Mouse (Mus musculus) NIH3T3 (cell line): ENCODE results near the gene Pde1b.
A peak's percentile ranks its signal among the peaks of the same experiment; 100 is the strongest.

Experiments
- DNase-seq: peaks from one replicate; pipeline ENCODE4 v3.0.0-alpha.2; 2012; ENCODE audit warnings: low read depth

The Pde1b gene

DNA sequence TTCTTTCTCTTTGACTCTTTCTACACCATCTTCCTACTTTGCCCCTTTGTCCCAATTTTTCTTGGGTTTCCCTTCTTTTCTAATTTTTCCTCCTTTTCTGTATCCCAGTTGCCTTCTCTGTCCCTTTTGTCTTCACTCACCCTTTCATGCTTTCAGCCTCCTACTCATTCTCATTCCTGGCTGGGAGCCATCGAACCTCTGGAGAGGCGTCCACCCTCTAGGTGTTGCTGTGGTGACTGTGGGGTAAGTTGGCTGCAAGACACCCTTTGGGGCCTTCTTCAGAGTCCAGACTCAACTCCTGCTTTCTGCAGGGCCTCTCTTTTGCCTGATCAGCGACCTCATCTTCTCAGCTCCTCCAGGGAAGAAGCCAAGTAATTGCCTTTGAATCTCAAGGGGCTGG is 6.5 kb downstream of the Pde1b start:
- DNase-seq: peak; percentile 53

DNA sequence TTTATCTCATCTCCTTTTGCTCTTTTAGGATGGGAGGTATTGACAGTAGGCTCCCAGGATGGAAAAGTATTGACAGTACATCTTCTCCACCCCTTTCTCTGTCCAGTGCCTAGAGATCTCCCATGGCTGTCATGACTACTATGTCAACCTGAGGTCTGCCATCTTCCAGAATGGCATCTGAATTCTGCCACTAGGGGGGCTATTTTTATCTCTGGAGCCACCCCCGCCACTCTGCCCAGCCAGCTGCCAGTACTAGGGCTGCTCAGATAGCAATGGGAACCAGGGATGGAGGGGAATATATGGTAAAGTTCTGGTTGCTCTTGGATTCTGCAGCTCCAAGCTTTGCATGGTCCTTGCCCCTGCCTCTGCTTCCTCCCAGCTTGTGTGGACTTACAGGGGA is 8.8 kb downstream of the Pde1b start:
- no peak for DNase-seq

DNA sequence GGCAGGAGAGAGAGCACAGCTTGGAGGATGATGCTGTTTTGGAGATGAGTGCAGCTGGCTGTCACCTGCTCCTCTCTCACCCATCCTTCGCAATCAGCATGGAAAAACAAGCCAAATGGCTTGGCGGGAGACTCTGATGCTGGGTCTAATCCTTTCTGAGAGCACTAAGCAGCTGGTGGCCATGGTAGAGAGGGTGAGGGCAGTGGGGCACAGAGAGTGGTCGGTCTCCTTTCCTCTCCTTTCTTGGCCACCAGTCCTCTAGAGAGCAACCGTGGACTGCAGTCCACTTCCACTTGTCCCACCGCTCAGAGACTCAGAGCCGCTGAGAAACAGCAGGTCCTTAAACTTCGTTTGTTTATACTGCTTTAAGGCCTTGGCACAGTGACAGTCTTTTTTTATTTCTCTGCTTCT is 10.8 kb downstream of the Pde1b start:
- no peak for DNase-seq

DNA sequence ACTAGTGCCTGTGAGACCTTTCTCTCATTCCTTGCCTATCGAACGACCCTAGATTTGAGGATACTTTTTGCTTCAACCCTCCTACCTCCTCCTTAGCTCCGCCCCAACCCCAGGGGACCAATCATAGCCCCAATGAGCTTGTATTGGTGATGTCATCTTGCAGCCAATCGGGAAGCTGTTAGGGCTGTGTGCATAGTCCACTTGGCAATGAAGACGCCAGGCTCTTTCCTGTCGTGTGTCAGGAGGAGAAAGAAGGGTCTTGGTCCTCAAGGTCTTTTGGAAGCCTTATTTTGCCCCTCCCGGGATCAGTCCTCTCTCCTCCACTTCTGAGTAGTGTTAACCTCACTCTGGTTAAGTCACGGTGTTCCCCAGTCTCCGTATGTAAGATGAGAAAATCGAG is 11.3 kb downstream of the Pde1b start:
- peak; percentile 82 for DNase-seq

DNA sequence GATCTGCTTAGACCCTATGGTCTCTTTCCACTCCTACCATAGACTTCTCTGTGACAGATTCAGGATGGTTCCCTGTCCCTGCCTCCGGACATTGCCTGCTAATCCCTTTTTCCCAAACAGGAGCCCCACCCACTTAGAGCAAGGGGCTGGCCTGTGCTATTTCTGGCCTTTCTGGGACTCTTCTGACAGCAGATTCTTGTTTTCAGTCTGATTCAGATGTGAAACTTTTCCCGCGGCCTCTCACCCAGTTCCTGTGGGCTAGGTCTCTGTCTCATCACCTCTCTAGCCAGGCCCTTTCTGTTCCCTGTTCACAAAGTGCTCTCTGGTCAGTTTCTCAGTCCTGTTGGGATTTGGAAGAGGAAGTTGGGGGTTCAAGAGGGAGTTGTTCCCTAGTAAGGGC is 12.1 kb downstream of the Pde1b start:
- DNase-seq: peak; percentile 66

DNA sequence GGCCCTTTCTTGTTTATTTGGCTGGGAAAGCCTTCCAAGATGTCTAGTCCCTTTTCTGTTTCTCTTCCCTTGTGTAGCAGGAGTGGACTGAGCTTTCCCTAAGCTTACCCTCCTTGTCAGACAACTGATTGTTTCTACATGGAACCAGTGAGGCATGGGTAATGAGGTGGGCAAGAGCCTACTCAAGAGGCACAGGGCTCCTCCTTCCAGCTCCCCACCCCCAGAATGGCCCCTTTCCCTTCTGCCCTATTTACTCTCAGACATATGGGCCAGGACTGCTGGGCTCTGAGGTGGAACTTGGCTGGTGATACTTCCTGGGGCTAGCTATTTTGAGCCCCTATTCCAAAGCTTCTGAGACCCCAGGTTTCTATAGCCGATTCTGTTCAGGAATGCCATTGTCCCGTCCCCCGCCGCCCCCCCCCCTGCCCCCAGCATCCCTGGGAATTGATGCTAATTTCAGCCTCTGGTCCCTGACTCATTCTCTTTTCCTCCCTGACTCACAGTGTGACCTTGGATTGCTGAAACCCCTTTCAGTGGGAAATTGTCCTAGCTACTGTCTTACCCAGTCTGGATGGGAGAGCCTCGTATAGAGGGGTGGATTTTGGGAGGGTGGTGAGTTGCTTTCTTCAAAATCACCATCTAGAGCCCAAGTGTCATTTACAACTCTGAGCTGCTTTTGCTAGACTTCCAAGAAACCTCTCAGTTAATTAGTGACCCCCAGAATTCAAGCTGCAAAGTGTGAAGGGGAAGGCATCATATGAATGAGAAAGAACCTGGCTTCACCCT is 16.0 kb downstream of the Pde1b start:
- DNase-seq: peak; percentile 43

DNA sequence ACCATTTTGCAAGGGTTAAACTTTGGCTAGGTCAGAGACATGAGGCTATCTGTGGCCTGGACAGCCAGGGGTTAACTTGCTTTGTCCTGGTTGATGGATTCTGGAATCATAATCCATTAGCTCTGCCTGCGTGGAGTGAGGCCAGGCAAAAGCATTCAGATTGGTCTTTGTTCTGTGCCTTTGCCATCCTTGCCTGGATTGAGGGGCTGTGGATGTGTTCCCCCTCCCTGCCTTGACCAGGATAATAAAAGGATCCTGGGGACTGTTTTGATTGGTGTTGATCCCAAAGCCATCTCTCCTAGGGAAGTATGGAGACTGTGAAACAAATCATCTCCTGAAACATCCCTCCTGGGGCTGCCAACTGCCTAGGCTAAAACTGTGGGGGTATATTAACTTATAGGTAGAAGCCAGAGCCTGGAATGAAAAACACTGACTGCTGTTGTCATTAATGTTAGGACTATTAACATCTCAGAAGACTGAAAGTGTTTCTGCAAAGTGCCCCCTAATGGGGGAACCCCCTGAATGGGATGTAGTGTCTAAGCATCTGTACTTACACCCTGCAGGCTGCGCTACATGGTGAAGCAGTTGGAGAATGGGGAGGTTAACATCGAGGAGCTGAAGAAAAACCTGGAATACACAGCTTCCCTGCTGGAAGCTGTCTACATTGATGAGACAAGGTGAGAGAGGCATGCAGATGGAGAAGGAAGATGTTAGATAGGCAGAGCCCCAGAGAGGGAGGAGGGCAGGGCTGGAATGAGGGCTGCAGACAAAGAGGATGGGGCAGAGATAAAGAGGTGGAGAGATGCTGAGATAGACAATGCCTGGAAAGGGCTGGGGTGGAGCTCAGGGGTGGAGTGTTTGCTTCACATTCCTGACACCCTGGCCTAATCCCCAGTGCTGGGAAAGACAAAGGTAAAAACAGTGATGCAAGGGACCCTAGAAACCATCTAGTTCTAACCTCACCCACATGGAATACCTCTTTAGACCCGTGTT is 16.8 kb downstream of the Pde1b start:
- no peak for DNase-seq

DNA sequence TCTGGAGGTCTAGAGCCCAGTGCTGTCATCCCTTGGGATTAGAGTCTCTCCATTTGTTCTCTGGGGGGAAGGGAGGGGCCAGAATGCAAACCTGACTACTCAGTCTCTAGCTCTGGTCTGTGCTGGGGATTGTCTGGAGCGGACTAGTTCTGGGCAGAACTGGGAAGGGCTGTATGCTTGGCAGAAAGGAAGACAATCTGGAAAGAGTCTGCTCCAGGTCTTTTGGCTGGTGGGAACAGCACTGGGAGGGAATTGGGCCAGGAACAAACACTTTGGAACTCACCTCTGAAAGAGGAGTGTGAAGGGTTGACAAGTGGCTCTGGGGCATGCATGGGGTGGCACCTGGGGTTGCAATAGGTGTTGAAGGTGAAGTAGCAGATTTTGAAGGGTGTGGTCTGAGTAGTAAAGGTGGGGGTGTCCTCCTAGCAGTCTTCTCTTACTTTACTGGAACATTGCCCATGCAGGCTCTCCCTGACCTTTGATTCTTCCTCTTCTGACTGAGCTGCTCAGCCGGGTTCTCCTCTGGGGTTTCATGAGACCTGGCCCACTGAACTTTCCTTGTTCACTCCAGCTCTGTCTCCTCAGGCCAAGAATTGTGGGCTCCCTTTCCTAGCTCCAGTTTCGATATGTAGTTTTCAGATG is 19.7 kb downstream of the Pde1b start:
- DNase-seq: no peak

DNA sequence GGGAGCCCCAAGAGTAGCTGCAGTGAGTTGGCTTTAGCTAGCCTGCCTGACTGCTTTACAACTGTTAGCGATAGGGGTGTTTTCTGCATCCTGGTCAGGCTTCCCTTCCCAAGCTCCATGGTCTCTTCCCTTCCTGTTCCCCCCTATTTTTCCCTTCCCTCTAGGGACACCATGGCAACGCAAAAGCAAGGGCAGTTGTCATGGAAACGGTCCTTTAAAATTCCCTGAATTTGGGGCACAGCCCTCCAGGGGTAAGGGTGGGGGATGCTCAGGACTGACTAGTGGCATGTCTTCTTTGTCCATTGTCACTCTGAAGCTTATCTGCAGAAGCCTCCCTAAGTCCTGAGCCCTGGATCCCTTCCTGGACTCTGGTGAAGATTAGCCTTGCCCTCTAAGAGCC is 20.3 kb downstream of the Pde1b start:
- no peak for DNase-seq

DNA sequence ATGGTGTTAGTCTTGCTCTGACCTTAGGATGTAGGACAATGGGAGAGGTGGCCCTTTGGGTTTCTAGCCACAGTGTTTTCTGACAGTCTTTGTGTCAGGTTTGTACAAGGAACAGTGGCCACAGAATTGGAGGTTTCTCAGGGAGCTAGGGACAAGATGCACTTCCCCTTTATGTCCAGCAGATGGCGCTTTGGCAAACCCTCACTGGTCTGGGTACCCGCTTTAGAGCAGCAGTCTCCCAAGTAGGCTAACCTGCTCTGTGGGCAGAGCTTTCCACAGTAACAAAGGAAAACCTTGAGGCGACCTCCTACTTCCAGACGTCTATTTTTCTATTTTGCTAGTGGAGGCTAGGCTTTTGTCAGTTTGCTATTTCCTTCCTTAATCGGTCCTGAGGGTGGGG is 27.5 kb downstream of the Pde1b start:
- DNase-seq: peak; percentile 78

DNA sequence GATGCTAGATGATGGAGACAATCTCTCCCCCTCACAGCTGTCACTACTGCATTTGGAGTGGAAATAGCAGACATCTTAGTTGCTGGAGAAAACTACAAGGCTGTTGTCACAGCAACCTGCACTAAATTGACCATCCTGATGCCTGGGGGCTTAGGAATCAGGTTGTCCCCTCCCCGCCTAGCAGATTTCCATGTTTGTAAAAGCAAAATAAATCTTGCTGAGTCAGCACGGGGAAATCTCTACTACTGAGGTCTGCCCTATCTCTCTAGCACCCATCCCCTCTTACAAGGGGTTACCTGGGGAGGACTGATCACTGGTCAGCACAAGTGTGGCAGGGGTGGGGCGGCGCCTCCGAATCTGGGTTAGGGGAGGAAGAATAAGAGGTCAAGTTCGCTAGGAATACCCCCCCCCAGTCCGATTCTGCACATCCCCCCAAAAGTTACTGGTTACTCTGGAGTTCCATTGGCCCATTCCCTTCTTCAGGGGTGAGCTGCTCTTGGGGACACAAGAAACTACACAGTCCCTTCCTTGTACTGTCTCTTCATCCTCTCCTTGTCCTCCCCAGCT is 31.3 kb downstream of the Pde1b start:
- no peak for DNase-seq

DNA sequence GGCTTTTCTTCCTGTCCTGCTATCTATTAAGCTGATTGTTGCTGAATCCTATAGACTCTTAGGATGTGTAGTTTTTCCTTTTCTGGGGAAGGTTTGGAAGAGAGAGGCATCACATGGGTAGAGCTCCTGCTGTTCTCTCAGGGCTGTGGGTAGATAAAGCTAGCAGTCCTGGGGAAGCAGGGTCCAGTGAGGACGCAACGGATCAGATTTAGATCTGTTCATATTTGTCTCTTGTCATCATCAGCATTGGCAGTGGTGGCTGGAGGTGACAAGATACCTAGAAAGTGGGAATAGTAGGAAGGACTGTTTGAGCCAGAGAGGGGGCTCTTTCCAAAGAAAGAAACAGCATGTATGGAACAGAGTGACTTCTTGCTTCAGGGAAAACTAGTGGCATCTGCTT is 32.2 kb downstream of the Pde1b start:
- no peak for DNase-seq

DNA sequence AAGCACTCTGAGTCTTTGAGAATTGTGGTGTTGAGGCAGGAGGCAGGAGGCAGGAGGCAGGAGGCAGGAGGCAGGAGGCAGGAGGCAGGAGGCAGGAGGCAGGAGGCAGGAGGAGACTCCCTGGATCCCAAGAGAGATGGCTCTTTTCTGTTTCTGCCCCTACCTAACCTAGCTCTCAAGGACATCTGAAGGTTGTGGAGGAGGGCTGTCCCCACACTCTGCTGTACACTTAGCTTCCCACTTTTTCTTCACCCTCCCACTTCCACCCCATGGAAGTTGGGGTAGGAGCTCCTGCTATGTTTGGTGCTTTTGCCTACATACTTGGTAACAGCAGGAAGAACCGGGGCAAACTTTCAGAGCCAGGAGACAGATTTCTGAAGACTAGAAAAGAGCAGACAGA is 33.0 kb downstream of the Pde1b start:
- DNase-seq: no peak

DNA sequence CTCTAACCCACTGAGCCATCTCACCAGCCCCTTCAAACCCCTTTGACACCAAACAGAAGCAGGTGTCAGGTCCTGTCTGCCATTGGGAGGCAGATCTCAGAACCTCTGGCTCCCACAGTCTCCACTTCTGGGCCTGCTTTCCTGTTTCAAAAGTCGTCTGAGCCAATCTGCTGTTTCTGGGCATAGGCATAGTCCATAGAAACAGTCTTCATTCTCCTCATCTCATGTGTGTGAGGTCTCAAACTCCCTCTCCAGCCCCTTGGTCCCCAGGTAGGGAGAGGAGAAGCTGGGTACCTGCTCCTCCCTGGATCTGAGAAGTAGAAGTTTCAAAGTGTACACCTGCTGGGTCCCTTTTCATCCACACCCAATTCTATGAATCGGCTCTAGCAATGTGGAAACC is 33.6 kb downstream of the Pde1b start:
- no peak for DNase-seq

DNA sequence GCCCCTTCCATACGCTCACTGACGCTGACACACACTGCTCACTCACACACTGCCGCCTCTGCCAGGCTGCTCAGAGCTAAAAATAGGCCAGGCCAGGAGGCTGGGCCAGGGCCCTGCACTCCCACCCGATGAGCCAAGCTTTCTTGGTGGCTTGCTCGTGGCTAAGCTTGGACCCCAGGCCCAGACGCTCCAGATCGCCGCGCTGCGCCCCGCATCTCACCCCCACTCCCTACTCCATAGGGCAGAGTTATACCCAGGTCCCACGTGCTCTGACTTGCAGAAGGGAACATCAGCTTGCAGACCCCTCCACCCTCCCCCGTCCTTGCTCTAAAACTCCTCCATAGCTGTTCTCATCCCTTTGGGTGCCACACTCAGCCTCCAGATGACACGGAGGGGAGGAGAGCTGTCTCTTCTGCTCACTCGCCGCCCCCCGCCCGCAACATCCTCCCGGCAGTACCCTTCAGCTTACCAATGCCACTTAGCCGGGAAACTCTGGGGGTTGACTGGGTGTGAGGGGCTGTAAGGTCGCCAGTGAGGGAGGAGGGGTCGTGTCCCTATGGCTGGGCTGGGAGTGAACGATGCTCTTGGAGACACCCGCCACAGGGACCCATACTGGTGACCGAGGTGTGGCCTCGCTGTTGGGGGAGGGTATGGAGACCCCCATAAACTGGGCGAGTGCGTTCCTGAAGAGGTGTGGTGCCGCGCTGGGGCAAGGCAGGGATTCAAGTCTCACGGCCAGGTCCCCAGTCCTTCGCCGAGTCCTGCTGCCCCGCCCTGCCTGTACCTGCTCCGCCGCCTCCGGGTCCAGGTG is 34.4 kb downstream of the Pde1b start:
- peak; percentile 58 for DNase-seq

DNA sequence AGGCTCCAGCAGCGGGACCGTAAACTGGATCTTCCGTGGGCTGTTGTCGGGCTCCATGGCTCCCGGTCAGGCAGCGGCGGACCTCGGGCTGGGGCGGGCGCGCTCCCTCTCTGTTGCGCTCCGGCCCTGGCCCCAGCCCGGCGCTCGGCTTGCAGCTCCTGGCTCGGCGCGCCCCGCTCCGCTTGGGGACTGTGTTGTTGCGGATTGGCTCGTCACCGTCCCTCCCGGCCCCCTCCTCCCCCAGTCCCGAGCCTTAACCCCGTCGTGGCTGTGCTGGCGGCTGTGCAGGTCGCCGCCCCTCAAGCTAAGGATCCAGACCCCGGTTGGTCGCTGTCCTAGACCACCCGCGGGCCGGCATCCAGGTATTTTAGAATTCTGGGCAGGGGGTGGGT is 35.0 kb downstream of the Pde1b start, which contains the start of gene Ppp1r1a:
TSS of gene Ppp1r1a (minus strand) at position 182 of the 392 bp plus-strand sequence.
- no peak for DNase-seq

DNA sequence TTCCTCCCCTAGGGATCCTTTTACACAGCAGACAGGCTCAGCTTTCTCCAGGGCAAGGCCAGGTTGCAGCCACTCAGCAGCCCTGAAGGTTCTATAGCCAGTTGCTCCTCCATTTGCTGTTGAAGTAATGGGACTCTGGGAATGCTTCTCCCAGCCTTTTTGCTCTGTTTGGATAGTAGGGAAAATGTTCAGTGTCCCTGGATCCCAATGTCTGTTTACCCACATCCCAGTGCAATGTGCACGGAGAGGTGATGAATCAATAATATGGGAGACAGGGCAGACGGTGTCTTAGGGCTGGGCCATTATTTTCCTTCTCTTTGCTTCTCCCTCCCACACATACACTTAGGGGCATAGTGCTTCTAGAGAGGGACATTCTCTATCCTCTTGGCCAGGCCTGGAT is 36.4 kb downstream of the Pde1b start:
- DNase-seq: no peak

DNA sequence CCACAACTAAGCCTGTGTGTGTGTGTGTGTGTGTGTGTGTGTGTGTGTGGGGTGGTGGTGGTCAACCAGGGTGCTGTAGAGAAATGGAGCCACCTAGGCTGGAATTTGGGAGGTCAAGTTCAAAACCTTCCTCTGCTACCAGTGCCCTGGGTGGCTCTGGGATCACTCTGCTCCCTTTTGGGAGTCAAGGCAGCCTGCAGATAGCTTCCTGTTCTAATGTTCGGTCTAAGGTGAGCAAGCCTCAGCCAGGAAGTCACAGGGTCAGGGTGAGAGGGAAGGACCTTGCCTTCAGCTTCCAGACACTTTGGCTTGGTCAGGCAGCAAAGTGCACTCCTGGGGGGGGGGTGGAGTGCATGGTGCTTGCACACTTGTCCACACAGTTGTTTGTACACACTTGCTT is 37.8 kb downstream of the Pde1b start:
- no peak for DNase-seq

DNA sequence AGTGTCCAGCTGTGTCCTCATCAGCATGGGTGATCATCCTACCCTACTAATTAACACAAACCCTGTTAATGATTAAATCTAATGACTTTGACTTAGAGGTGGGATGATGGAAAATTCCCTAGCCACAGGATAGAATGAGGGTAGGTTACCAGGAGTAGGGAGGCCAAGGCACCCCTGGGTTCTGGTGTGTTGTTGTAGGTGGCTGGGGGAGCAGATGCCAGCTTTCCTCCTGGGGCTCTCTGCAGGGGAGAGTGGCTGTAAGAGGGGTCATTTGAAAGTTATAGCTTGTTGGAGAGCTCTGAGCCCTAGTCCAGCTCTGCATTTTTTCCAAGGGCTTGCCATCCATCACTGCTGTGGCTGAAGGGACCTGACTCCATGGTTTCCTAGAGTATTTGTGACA is 39.7 kb downstream of the Pde1b start:
- DNase-seq: no peak

DNA sequence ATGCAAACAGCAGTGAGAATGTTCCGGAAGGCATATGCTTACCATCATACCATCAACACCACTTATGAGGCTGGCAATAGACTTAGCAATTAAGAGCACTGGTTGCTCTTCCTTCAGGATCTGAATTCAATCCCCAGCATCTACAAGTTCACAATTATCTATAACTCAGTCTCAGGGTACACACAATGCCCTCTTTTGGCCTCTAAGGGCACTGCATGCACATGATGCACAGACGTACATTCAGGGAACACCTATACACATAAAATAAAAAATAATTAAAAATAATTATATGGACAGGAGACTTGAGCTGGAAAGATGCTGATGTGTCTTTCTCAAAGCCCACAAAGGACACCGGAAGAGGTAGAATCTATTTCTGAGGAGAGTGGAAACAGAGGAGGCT is 45.1 kb downstream of the Pde1b start:
- DNase-seq: no peak

DNA sequence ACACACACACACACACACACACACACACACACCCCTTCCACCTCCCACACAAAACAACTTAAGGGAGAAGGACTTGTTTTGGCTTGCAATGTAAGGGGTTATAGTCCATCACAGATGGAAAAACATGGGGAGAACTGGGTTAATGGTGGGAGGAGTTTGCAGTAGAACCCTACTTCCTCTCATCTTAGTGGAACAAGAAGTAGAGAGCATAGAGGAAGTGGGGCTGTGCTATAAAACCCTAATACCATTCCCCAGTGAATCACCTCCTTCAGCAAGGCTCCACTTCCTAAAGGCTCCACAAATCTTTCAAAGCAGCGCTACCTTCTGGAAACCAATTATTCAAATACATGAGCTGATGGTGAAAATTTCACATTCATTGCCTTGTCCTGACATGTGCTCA is 46.6 kb downstream of the Pde1b start:
- DNase-seq: no peak
